Mouse (Mus musculus): ENCODE data around the gene Gm10644. TPM values are rescaled to one million over a fixed set of nuclear protein-coding genes. Genes with fewer than 3 reads are reported as not detected.

Gene Gm10644
- polyA plus RNA-seq, 1 experiment from 2014 or later, result 0.67 TPM

DNA sequence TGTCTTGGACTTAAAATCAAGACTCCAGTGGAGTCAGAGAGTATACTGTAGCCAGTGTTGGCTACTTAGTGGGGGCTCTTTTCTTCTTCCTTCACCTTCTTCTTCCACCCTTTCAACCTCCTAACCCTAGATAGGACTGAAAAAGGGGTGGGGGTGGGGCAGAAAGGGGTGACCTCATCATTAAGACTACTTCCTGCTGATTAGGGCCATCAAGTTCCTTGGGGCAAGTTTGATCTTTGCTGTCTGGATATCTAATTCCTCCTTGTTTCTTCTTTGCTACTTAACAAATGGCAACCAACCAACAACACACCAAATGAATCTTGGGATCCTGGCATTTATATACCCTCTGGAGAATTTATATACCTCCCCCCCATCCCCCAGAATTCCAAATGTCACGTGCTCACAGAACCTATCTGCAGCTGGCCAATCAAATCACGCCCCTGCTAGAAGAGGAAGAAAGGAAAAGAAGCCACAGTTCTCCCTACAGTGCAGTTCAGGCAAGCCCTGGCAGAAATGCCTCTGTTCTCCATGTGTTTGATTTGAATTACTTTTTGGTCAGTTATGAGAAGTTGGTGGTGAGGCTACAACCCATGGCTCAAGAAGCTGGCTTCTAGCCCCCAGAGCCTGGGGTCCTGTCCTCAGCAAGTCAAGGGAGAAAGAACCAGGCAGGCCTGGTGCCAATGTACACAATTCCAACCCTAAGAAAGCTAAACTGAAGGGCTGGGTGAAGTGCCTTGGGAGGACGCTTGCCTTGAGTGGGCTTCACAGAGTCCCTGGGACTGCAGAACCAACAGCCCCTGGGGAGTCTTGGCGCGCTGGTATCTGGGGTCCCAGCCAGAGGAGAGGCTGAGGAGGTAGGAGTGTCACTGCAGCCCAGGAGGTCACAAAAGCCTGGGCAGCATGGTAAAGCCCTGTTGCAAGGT, 42.9 kb downstream of the Gm10644 start:
- no peak overlapping the region for H3K9ac ChIP-seq (ENCODE audit: low read length)
- H3K27ac ChIP-seq (ENCODE audit: low read length), result peak overlapping the region; percentile 6; the same call in 1 of the 2 replicates
- H3K4me3 ChIP-seq (replicated peaks; ENCODE audit: low read length), result no peak overlapping the region
- H3K36me3 ChIP-seq (ENCODE audit: control insufficient read depth, insufficient read depth, low read length), result no peaks in the 10 kb centered on the region
- no peaks in the 10 kb centered on the region for H3K9me3 ChIP-seq (replicated peaks; ENCODE audit: control insufficient read depth, low read length)
- no peaks in the 10 kb centered on the region for H3K27me3 ChIP-seq (ENCODE audit: control insufficient read depth, insufficient read depth, low read length)
- no peak for ATAC-seq (ENCODE audit: insufficient read depth, low FRiP score)
- 72% methylated on average over 5 of the region's 5 CpGs for WGBS
- no peak overlapping the region for H3K4me2 ChIP-seq (ENCODE audit: low read depth, low read length)
- H3K4me1 ChIP-seq (ENCODE audit: control insufficient read depth, insufficient read depth, low read length), result peaks cover 23% of the 10 kb centered on the region

DNA sequence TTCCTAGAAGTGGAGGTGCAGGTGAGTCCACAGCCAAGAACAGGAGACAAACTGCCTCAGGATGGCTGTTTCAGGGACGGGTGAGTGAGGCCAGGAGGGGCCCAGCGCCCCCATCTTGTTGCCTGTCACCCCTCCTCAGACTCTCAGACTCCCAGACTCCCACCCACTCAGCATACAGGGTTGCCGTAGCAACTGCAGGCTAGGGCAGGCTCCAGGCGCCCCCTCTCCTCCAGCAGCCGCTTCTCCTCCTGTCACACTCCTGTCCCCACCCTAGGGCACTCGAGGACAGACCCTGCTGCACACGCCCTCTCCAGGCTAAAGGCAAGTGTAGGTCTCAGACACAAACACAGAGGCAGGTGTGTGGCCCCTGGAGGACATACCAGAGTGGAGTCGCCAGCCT, 45.7 kb downstream of the Gm10644 start:
- H3K9ac ChIP-seq (ENCODE audit: low read length), result peak overlapping the region; percentile 7; the same call in 1 of the 2 replicates
- WGBS, result 37% methylated on average over 8 of the region's 8 CpGs
- H3K4me1 ChIP-seq (ENCODE audit: control insufficient read depth, insufficient read depth, low read length), result peaks cover 17% of the 10 kb centered on the region
- H3K27me3 ChIP-seq (ENCODE audit: control insufficient read depth, insufficient read depth, low read length), result no peaks in the 10 kb centered on the region
- no peaks in the 10 kb centered on the region for H3K36me3 ChIP-seq (ENCODE audit: control insufficient read depth, insufficient read depth, low read length)
- H3K9me3 ChIP-seq (replicated peaks; ENCODE audit: control insufficient read depth, low read length), result no peaks in the 10 kb centered on the region
- H3K4me2 ChIP-seq (ENCODE audit: low read depth, low read length), result no peak overlapping the region
- peak; percentile 49; the same call in 1 of the 2 replicates for ATAC-seq (ENCODE audit: insufficient read depth, low FRiP score)
- no peak overlapping the region for H3K4me3 ChIP-seq (replicated peaks; ENCODE audit: low read length)
- no peak overlapping the region for H3K27ac ChIP-seq (ENCODE audit: low read length)

DNA sequence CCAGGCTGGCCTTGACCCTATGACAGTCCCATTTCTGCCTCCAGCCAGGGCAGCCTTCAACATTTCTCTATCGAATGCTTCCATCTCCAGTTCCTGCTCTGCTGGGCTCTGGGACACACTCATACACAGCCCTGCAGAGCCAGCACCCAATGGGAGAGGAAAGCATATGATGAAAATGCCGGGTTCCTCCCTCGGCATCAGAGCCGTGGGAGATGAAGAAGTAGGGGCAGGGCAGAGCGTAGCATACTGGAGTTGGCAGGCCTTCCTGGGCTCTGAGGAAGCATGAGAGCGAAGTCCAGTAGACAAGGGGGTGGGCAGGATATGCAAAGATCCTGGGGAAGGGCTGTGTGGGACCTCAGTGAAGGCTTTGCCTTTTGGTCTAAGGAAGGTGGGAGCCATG, 46.4 kb downstream of the Gm10644 start:
- Histone ChIP-seq H3K4me3 (replicated peaks; ENCODE audit: low read length) (no peak overlapping the region), H3K9ac (ENCODE audit: low read length) (0 out of 2 replicates have a peak overlapping the region, but pooled peaks have one; percentile 7), H3K4me2 (ENCODE audit: low read depth, low read length) (no peak overlapping the region), H3K4me1 (ENCODE audit: control insufficient read depth, insufficient read depth, low read length) (peaks cover 24% of the 10 kb centered on the region), H3K27ac (ENCODE audit: low read length) (no peak overlapping the region), H3K36me3 (ENCODE audit: control insufficient read depth, insufficient read depth, low read length) (no peaks in the 10 kb centered on the region), H3K9me3 (replicated peaks; ENCODE audit: control insufficient read depth, low read length) (no peaks in the 10 kb centered on the region), H3K27me3 (ENCODE audit: control insufficient read depth, insufficient read depth, low read length) (no peaks in the 10 kb centered on the region)
- 67% methylated on average over 6 of the region's 6 CpGs for WGBS
- no peak for ATAC-seq (ENCODE audit: insufficient read depth, low FRiP score)

DNA sequence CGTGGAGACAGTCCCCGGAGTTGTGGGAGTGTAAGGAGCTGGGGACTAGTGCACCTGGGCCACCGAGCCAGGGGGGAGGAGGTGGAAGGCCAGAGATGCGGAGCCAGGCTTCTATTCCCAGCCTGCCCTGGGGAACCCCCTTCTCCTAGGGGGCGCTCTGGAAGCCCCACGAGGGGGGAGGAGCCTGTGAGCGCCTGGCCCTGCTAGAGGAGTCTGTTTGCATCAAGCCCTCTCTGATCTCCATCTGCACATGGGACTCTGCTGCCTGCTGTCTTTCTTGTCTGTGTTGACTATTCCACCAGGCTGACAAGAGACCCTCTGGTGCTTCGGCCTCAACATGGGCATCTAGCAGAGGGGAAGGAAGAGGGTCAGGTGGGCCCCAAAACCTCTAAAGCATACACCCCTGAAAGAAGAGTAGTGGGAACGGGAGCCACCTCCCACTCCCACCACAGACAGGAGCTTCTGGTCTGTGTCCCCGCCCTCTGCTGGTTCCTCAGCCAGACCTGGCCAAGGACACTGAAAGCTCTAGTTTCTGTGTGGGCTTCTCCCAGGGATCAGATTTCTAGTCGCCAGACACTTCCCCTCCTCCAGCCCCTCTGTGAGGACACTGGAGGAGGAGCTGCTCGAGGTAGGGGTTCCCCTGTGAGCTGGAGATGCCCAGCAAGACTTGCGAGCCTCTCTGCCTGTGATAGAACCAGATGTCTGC, 51.9 kb downstream of the Gm10644 start:
- ATAC-seq (ENCODE audit: insufficient read depth, low FRiP score), result no peak
- H3K27me3 ChIP-seq (ENCODE audit: control insufficient read depth, insufficient read depth, low read length), result no peaks in the 10 kb centered on the region
- H3K9me3 ChIP-seq (replicated peaks; ENCODE audit: control insufficient read depth, low read length), result no peaks in the 10 kb centered on the region
- whole genome bisulfite sequencing, result 17% methylated on average over 12 of the region's 13 CpGs
- H3K4me3 ChIP-seq (replicated peaks; ENCODE audit: low read length), result no peak overlapping the region
- H3K9ac ChIP-seq (ENCODE audit: low read length), result peak overlapping the region; percentile 24
- peaks cover 31% of the 10 kb centered on the region for H3K4me1 ChIP-seq (ENCODE audit: control insufficient read depth, insufficient read depth, low read length)
- peak overlapping the region; percentile 95 for H3K4me2 ChIP-seq (ENCODE audit: low read depth, low read length)
- H3K36me3 ChIP-seq (ENCODE audit: control insufficient read depth, insufficient read depth, low read length), result no peaks in the 10 kb centered on the region
- H3K27ac ChIP-seq (ENCODE audit: low read length), result peak overlapping the region; percentile 31; the same call in 1 of the 2 replicates

DNA sequence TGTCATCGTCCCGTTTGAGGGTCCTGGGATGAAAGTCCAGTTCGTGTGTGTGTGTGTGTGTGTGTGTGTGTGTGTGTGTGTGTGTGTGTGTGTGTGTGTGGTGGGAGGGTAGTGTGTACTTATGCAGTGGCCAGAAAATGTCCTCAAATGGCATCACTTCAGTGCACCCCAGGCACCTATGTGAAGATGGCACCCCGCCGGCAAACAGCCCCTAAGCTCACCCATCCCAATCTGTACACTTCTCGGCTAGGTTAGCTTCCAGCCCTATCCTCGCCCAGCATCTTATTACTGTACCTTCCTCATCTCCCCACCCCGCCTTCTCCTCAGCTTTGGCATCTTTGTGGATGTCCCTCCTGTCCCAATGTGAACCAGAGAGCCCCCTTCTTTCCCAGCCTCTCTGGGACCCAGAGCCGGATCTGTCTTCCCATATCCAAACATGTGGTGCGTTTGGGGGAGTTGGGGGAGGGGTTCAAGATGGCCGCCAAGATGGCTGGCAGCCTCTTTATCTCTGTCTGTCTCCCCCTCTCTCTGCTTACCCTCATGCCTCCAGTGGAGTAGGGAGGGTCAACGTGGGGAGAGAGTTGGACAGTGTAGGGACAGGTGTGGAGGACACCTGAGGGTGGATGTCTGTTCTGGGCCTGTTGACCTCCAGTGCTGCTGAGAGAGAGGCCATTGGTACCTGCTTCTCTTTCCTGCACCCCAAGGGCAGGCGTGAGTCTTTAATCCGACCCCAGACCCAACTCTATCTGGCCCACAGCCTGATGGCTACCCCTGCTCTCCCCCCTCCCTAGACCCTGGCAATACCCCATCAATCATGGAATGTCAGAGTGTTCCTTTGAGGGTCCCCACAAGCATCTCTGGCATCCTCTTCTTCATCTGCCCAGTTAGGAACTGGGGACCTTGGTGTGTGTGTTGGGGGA, 53.2 kb downstream of the Gm10644 start:
- ATAC-seq (ENCODE audit: insufficient read depth, low FRiP score), result no peak
- H3K36me3 ChIP-seq (ENCODE audit: control insufficient read depth, insufficient read depth, low read length), result no peaks in the 10 kb centered on the region
- H3K4me1 ChIP-seq (ENCODE audit: control insufficient read depth, insufficient read depth, low read length), result peaks cover 26% of the 10 kb centered on the region
- peak overlapping the region; percentile 95 for H3K4me2 ChIP-seq (ENCODE audit: low read depth, low read length)
- 16% methylated on average over 14 of the region's 14 CpGs for WGBS
- H3K4me3 ChIP-seq (replicated peaks; ENCODE audit: low read length), result peak overlapping the region; percentile 86
- no peak overlapping the region for H3K27ac ChIP-seq (ENCODE audit: low read length)
- peak overlapping the region; percentile 88 for H3K9ac ChIP-seq (ENCODE audit: low read length)
- H3K27me3 ChIP-seq (ENCODE audit: control insufficient read depth, insufficient read depth, low read length), result no peaks in the 10 kb centered on the region
- H3K9me3 ChIP-seq (replicated peaks; ENCODE audit: control insufficient read depth, low read length), result no peaks in the 10 kb centered on the region

DNA sequence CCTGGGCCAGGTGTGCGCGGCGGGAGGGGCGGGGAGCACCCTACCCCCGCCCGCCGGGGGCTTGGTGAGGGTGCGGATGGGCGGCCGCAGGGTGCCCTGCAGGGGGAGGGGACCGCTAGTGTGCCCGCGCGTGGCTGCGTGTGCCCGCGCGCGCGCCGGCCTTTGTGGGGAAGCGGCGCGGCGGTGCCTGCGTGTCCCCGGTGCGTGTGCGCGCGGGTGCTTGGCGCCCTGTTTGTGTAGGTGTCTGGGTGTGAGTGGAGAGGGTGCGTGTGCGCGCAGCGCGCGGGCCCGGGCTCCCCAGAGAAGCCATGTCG, 54.1 kb downstream of the Gm10644 start:
- no peaks in the 10 kb centered on the region for H3K9me3 ChIP-seq (replicated peaks; ENCODE audit: control insufficient read depth, low read length)
- H3K4me1 ChIP-seq (ENCODE audit: control insufficient read depth, insufficient read depth, low read length), result peaks cover 26% of the 10 kb centered on the region
- WGBS, result under 1% methylated on average over 40 of the region's 40 CpGs
- peak overlapping the region; percentile 86 for H3K4me3 ChIP-seq (replicated peaks; ENCODE audit: low read length)
- H3K27me3 ChIP-seq (ENCODE audit: control insufficient read depth, insufficient read depth, low read length), result no peaks in the 10 kb centered on the region
- ATAC-seq (ENCODE audit: insufficient read depth, low FRiP score), result no peak
- peak overlapping the region; percentile 95 for H3K4me2 ChIP-seq (ENCODE audit: low read depth, low read length)
- H3K9ac ChIP-seq (ENCODE audit: low read length), result peak overlapping the region; percentile 88
- H3K27ac ChIP-seq (ENCODE audit: low read length), result peak overlapping the region; percentile 96
- no peaks in the 10 kb centered on the region for H3K36me3 ChIP-seq (ENCODE audit: control insufficient read depth, insufficient read depth, low read length)

DNA sequence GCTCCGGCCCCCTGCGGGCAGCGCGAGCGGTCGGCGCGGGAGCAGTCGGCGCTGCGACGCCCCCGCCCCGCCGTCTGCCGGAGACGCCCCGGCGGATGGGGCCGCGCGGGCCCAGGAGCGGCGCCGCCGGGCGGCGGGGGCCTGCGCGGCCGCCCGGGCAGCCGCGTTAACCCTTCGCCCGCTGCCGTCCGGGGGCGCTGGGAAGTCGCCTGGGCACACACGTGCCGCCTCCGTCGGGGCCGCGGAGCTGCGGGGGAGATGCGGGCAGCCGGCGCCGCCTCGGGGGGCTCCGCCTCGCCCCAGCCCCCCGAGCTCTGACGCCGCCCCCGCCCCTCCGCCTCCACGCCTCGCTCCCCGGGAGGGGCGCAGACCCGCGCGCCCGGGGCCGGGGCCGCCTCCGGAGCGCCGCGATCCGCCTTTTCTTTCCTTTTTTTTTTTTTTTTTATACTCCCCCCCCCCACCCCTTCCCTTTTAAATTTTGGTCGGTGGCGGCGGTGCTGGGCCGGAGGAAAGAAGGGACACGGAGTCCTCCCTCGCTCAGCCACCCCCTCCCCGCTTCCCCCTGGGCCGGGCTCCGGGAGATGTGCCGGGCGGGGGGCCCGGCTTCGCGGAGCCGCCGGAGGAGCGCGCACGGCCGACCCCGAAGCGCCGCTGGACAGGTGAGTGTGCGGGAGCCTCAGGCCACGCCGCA, 54.6 kb downstream of the Gm10644 start:
- H3K27me3 ChIP-seq (ENCODE audit: control insufficient read depth, insufficient read depth, low read length), result no peaks in the 10 kb centered on the region
- peak overlapping the region; percentile 95 for H3K4me2 ChIP-seq (ENCODE audit: low read depth, low read length)
- H3K9ac ChIP-seq (ENCODE audit: low read length), result peak overlapping the region; percentile 88
- no peak for ATAC-seq (ENCODE audit: insufficient read depth, low FRiP score)
- peak overlapping the region; percentile 96 for H3K27ac ChIP-seq (ENCODE audit: low read length)
- peak overlapping the region; percentile 86 for H3K4me3 ChIP-seq (replicated peaks; ENCODE audit: low read length)
- no peaks in the 10 kb centered on the region for H3K9me3 ChIP-seq (replicated peaks; ENCODE audit: control insufficient read depth, low read length)
- WGBS, result under 1% methylated on average over 87 of the region's 100 CpGs
- peaks cover 26% of the 10 kb centered on the region for H3K4me1 ChIP-seq (ENCODE audit: control insufficient read depth, insufficient read depth, low read length)
- H3K36me3 ChIP-seq (ENCODE audit: control insufficient read depth, insufficient read depth, low read length), result no peaks in the 10 kb centered on the region
